Mouse (Mus musculus) neural tube, embryonic 13.5 days (tissue): Measurements from ENCODE around the gene Mipep. TPM values are rescaled to one million over a fixed set of nuclear protein-coding genes. Genes with fewer than 3 reads are reported as not detected.

Experiments
- ATAC-seq: fragments of 200-750 bp; cut with Nextera tagmentation; 2 replicates; pipeline ENCODE4 v1.8.0; 2017; ENCODE audit warnings: low read depth, mild to moderate bottlenecking, moderate TSS enrichment, moderate library complexity
- H3K27ac ChIP-seq: fragments of 300-500 bp; sonication (generic); replicated peaks from 2 replicates; pipeline ENCODE4 v1.5.1; 2015; ENCODE audit warnings: moderate library complexity, mild to moderate bottlenecking, inconsistent platforms
- H3K27me3 ChIP-seq: fragments of 300-500 bp; sonication (generic); 2 replicates; pipeline ENCODE4 v1.6.1; 2015; ENCODE audit warnings: mild to moderate bottlenecking, inconsistent platforms
- H3K36me3 ChIP-seq: fragments of 300-500 bp; sonication (generic); 2 replicates; pipeline ENCODE4 v1.6.1; 2015; ENCODE audit warnings: mild to moderate bottlenecking, inconsistent platforms
- H3K4me1 ChIP-seq: fragments of 300-500 bp; sonication (generic); replicated peaks from 2 replicates; pipeline ENCODE4 v1.6.1; 2015; ENCODE audit warnings: inconsistent platforms
- H3K4me2 ChIP-seq: fragments of 300-500 bp; sonication (generic); 2 replicates; pipeline ENCODE4 v1.6.1; 2015; ENCODE audit warnings: inconsistent platforms, mild to moderate bottlenecking, moderate library complexity
- H3K4me3 ChIP-seq: fragments of 300-500 bp; sonication (generic); 2 replicates; pipeline ENCODE4 v1.5.1; 2015; ENCODE audit warnings: mild to moderate bottlenecking, inconsistent platforms
- H3K9ac ChIP-seq: fragments of 300-500 bp; sonication (generic); 2 replicates; pipeline ENCODE4 v1.6.1; 2015; ENCODE audit warnings: moderate library complexity, mild to moderate bottlenecking, inconsistent platforms
- H3K9me3 ChIP-seq: fragments of 300-500 bp; sonication (generic); 2 replicates; pipeline ENCODE4 v1.6.1; 2016; ENCODE audit warnings: inconsistent platforms
- WGBS: fragments of 180-500 bp; shearing (Covaris S2); methylation state at CpG from one replicate; pipeline ENCODE4 v1.1.7; 2015; 5-methylcytosine and 5-hydroxymethylcytosine counted together
- polyA plus RNA-seq: library from polyadenylated mRNA; unstranded; fragments of >200 nt; fragmentation: Nextera tagmentation; extraction: Ambion mirVana; gene quantifications from 2 replicates; pipeline ENCODE4 v1.2.1, GENCODE M21; 2015

Gene Mipep
- polyA plus RNA-seq, 1 experiment from 2014 or later = 16.1 TPM

DNA sequence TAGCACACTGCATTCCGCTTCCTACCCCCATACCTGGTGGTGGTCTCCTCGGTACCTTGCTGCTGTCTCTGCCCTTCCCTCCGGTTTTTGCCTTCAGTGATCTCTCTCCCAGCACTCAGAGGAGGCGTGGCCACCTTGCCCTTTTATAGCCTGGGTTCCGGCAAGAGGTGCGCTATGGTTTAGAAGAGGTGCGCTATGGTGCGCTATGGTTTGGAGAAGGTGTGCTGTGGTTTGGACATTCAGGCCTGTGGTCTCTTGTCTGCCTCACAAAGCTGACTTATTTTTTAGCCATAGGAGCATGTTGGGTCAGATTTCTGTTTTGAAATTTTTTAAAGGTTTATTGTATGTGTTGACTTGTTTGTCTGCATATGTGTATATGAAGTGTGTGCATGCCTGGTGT lies 25.5 kb downstream of the Mipep start:
- Histone ChIP-seq H3K9ac (no peak overlapping the region), H3K9me3 (no peaks in the 10 kb centered on the region), H3K27me3 (no peaks in the 10 kb centered on the region), H3K4me3 (no peak overlapping the region), H3K36me3 (peaks cover 13% of the 10 kb centered on the region), H3K4me2 (no peak overlapping the region), H3K4me1 (no peaks in the 10 kb centered on the region), H3K27ac (no peak overlapping the region)
- WGBS = 87% methylated on average over 8 of the region's 8 CpGs
- ATAC-seq = no peak

DNA sequence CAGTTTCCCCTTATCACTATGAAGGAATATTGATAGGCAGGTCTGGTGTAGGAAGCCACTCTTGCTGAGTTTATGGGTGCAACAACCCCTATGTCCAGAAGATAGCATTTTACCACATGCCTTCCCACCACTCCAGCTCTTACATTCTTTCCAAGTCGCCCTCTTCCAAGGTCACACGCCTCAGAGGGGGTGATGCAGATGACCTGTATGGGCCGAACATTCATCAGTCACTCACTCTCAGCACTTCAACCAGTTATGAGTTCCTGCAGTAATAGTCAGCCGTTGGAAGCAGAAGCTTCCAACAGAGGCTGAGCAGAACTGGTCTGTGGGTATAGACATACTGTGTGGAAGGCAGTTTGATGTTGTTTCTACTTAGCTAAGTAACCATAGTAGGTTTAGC lies 27.2 kb downstream of the Mipep start:
- WGBS = 95% methylated on average over 4 of the region's 4 CpGs
- H3K4me3 ChIP-seq = no peak overlapping the region

DNA sequence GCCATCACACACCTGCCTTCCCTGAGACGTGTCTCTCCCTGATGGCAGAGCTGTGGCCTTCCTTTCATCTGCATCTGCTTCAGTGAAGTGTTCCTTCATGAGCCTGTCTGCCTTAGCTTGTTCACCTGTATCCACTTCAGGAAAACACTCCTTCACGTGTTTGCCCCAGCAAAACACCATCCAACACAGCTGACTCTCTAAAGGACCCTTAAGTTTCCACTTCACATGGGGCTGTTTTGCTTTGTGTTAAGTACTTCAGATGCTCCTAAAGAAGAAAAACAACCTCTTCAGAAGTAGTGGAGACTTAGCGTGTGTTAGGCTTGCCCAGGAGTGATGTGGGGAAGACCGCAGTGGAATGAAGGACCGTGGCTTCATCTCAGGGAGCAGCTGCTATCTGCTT lies 30.7 kb downstream of the Mipep start:
- no peaks in the 10 kb centered on the region for H3K4me1 ChIP-seq
- no peak for ATAC-seq
- no peaks in the 10 kb centered on the region for H3K27me3 ChIP-seq
- peaks cover 19% of the 10 kb centered on the region for H3K36me3 ChIP-seq
- no peak overlapping the region for H3K9ac ChIP-seq
- no peak overlapping the region for H3K27ac ChIP-seq
- no peak overlapping the region for H3K4me3 ChIP-seq
- no peaks in the 10 kb centered on the region for H3K9me3 ChIP-seq
- no peak overlapping the region for H3K4me2 ChIP-seq
- WGBS = 90% methylated on average over 5 of the region's 5 CpGs

More for the DNA sequence above, 27.2 kb downstream of the Mipep start:
- no peaks in the 10 kb centered on the region for H3K4me1 ChIP-seq
- no peak for ATAC-seq
- H3K27ac ChIP-seq = no peak overlapping the region
- H3K9ac ChIP-seq = no peak overlapping the region
- no peaks in the 10 kb centered on the region for H3K9me3 ChIP-seq
- no peaks in the 10 kb centered on the region for H3K27me3 ChIP-seq
- peaks cover 19% of the 10 kb centered on the region for H3K36me3 ChIP-seq
- H3K4me2 ChIP-seq = no peak overlapping the region

GRCm38 (mm10) chr14:60818045-60818444 lies 33.7 kb downstream of the Mipep start:
- Histone ChIP-seq H3K4me1 (no peaks in the 10 kb centered on the region), H3K27me3 (no peaks in the 10 kb centered on the region), H3K9me3 (no peaks in the 10 kb centered on the region), H3K36me3 (peaks cover 14% of the 10 kb centered on the region), H3K27ac (no peak overlapping the region), H3K4me3 (no peak overlapping the region), H3K4me2 (no peak overlapping the region), H3K9ac (no peak overlapping the region)
- no peak for ATAC-seq
- 87% methylated on average over 5 of the region's 5 CpGs for WGBS

- Histone ChIP-seq H3K9ac (no peak overlapping the region), H3K4me2 (no peak overlapping the region), H3K36me3 (peaks cover 43% of the 10 kb centered on the region), H3K4me1 (no peaks in the 10 kb centered on the region), H3K27ac (no peak overlapping the region), H3K27me3 (no peaks in the 10 kb centered on the region), H3K4me3 (no peak overlapping the region), H3K9me3 (peaks cover 9% of the 10 kb centered on the region)
- WGBS = 86% methylated on average over 2 of the region's 2 CpGs
- no peak for ATAC-seq
Measured at GRCm38 (mm10) chr14:60830096-60830495, 45.7 kb downstream of the Mipep start.

- Histone ChIP-seq H3K27me3 (no peaks in the 10 kb centered on the region), H3K9ac (no peak overlapping the region), H3K4me3 (no peak overlapping the region), H3K36me3 (peaks cover 25% of the 10 kb centered on the region), H3K4me1 (no peaks in the 10 kb centered on the region), H3K9me3 (peaks cover 5% of the 10 kb centered on the region), H3K27ac (no peak overlapping the region), H3K4me2 (no peak overlapping the region)
- 64% methylated on average over 6 of the region's 6 CpGs for WGBS
- no peak for ATAC-seq
Measured at GRCm38 (mm10) chr14:60836709-60837108, 52.3 kb downstream of the Mipep start.

- ATAC-seq = no peak
- H3K27me3 ChIP-seq = no peaks in the 10 kb centered on the region
- H3K4me2 ChIP-seq = no peak overlapping the region
- 85% methylated on average over 8 of the region's 8 CpGs for WGBS
- H3K9me3 ChIP-seq = no peaks in the 10 kb centered on the region
- no peak overlapping the region for H3K27ac ChIP-seq
- H3K4me3 ChIP-seq = no peak overlapping the region
- peaks cover 7% of the 10 kb centered on the region for H3K36me3 ChIP-seq
- no peaks in the 10 kb centered on the region for H3K4me1 ChIP-seq
- H3K9ac ChIP-seq = no peak overlapping the region
Measured at GRCm38 (mm10) chr14:60839654-60840053, 55.3 kb downstream of the Mipep start.

- H3K4me1 ChIP-seq = no peaks in the 10 kb centered on the region
- no peak overlapping the region for H3K9ac ChIP-seq
- no peaks in the 10 kb centered on the region for H3K9me3 ChIP-seq
- WGBS = 74% methylated on average over 14 of the region's 14 CpGs
- H3K4me2 ChIP-seq = no peak overlapping the region
- H3K27me3 ChIP-seq = no peaks in the 10 kb centered on the region
- H3K27ac ChIP-seq = no peak overlapping the region
- H3K4me3 ChIP-seq = no peak overlapping the region
- ATAC-seq = no peak
- H3K36me3 ChIP-seq = peaks cover 19% of the 10 kb centered on the region; the same call in 1 of the 2 replicates
Measured at GRCm38 (mm10) chr14:60841977-60842659, 57.7 kb downstream of the Mipep start.

DNA sequence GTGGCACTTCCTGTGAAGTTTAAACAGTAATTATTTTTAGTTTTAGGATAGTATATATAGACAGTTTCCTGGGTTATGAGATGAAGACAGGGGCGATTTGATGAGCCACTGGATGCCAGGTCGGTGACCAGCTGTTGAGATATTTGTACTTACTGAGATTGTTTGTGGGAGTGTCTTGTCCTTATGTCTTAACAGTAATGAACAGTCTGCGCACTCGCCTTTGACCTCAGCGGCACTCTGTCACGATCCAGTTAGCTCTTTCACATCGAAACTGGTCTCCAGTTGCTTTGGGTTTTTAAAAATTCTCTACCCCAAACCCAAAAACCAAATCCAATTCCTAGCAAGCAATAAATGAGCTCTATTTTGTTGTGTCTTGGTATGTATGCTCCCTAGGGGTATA lies 59.2 kb downstream of the Mipep start:
- WGBS = 92% methylated on average over 7 of the region's 7 CpGs
- H3K4me2 ChIP-seq = no peak overlapping the region
- H3K9ac ChIP-seq = no peak overlapping the region
- ATAC-seq = no peak
- no peaks in the 10 kb centered on the region for H3K4me1 ChIP-seq
- no peak overlapping the region for H3K27ac ChIP-seq
- no peak overlapping the region for H3K4me3 ChIP-seq
- H3K27me3 ChIP-seq = no peaks in the 10 kb centered on the region
- peaks cover 27% of the 10 kb centered on the region; the same call in 1 of the 2 replicates for H3K36me3 ChIP-seq
- H3K9me3 ChIP-seq = no peaks in the 10 kb centered on the region

DNA sequence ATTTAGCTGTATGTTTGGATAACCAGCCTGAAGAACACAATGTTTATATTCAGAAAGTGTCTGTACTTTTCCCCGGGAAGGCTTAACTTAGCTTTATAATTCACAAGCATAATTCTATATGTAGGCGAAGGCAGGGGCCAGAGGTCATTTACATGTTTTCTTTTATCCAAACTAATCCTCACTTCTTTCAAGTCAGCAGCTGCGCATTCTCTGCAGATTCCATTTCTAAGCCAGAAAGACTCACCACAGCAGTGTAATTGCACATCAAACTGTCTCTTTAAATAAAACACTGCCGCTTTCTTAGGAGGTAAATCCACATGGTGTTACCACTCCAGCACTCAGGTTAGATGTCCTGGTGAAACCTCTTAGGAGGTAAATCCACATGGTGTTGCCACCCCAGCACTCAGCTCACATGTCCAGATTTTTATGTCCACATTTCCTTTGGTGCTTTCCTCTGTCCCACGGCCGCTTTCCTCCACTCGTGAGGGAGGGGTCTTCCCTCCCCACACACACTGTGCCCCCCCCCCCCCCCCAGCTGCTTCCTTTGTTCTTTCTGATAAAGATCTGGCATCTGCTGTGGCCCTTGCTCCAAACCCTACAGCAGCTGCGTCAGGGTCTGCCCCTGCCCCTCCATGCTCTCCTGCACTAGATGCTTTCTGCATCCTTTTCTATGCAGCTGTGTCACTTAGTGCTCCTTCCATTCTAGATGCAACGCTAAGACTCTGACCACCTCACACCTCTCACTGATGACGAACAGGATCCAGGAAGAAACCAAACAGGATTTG lies 61.1 kb downstream of the Mipep start:
- H3K9me3 ChIP-seq = no peaks in the 10 kb centered on the region
- no peak overlapping the region for H3K9ac ChIP-seq
- no peak overlapping the region for H3K27ac ChIP-seq
- H3K27me3 ChIP-seq = no peaks in the 10 kb centered on the region
- no peaks in the 10 kb centered on the region for H3K4me1 ChIP-seq
- no peak overlapping the region for H3K4me3 ChIP-seq
- no peak for ATAC-seq
- peaks cover 46% of the 10 kb centered on the region; the same call in 1 of the 2 replicates for H3K36me3 ChIP-seq
- no peak overlapping the region for H3K4me2 ChIP-seq
- 61% methylated on average over 10 of the region's 10 CpGs for WGBS

DNA sequence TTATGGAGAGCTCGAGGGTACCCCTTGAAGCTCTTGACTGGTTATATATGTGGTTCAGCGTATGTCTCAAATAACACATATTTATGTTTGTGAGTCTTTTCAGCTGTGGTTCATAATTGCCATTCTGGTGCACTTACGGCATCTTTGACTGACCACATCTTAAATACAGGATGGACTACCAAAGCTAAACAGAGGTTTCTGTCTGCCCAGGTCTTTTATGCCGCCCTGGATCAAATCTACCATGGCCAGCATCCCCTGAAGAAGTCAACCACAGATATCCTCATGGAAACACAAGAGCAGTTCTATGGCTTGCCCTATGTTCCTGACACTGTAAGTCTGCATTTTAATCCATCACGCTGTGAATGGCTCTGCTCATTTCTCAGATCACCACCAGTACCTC lies 61.8 kb downstream of the Mipep start:
- Histone ChIP-seq H3K27ac (no peak overlapping the region), H3K9me3 (no peaks in the 10 kb centered on the region), H3K4me1 (no peaks in the 10 kb centered on the region), H3K9ac (no peak overlapping the region), H3K36me3 (peaks cover 49% of the 10 kb centered on the region; the same call in 1 of the 2 replicates), H3K4me3 (no peak overlapping the region), H3K4me2 (no peak overlapping the region), H3K27me3 (no peaks in the 10 kb centered on the region)
- WGBS = 95% methylated on average over 5 of the region's 5 CpGs
- no peak for ATAC-seq

DNA sequence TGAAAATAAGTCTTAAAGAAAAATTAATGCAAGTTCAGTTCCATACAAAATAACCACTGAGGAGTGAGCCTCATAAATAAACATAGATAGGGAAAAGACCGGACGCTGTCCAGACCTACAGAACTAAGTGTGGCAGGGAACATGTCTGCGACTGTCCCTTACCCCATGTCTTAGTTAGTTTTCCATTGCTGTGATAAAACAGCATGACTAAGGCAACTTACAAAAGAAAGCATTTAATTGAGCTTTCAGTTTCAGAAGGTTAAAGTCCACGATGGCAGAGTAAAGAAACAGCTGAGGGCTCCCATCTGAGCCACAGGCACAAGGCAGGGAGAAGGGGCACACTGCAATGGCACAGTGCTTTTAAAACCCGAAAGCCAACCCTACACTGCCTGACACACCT lies 63.8 kb downstream of the Mipep start:
- Histone ChIP-seq H3K27me3 (no peaks in the 10 kb centered on the region), H3K4me1 (no peaks in the 10 kb centered on the region), H3K9me3 (no peaks in the 10 kb centered on the region), H3K27ac (no peak overlapping the region), H3K4me2 (no peak overlapping the region), H3K36me3 (peaks cover 66% of the 10 kb centered on the region), H3K4me3 (no peak overlapping the region), H3K9ac (no peak overlapping the region)
- WGBS = 83% methylated on average over 5 of the region's 5 CpGs
- no peak for ATAC-seq
